Mouse (Mus musculus): ENCODE measurements around the gene Syne1.
A peak's percentile ranks its signal among the peaks of the same experiment; 100 is the strongest.

Syne1 gene

GRCm38 (mm10) chr10:5205977-5206376 lies 345.3 kb downstream of the Syne1 start:
- no peak for DNase-seq (ENCODE audit: low spot score in 2 of 2)

- DNase-seq (ENCODE audit: low spot score in 2 of 2) = no peak
Observed at GRCm38 (mm10) chr10:5205570-5205969, 345.7 kb downstream of the Syne1 start.

- no peak for DNase-seq (ENCODE audit: low spot score in 2 of 2)
Observed at GRCm38 (mm10) chr10:5203837-5204236, 347.4 kb downstream of the Syne1 start.

GRCm38 (mm10) chr10:5197356-5197755 lies 353.9 kb downstream of the Syne1 start:
- no peak for DNase-seq (ENCODE audit: low spot score in 2 of 2)

- no peak for DNase-seq (ENCODE audit: low spot score in 2 of 2)
Observed at GRCm38 (mm10) chr10:5196267-5196666, 355.0 kb downstream of the Syne1 start.

GRCm38 (mm10) chr10:5195288-5195687 lies 356.0 kb downstream of the Syne1 start:
- no peak for DNase-seq (ENCODE audit: low spot score in 2 of 2)

- DNase-seq (ENCODE audit: low spot score in 2 of 2) = peak; percentile 35 to 65
Observed at GRCm38 (mm10) chr10:5194671-5195234, 356.5 kb downstream of the Syne1 start.

- no peak for DNase-seq (ENCODE audit: low spot score in 2 of 2)
Observed at GRCm38 (mm10) chr10:5194081-5194670, 357.1 kb downstream of the Syne1 start.

- DNase-seq (ENCODE audit: low spot score in 2 of 2) = no peak
Observed at GRCm38 (mm10) chr10:5192861-5193490, 358.3 kb downstream of the Syne1 start.

GRCm38 (mm10) chr10:5190756-5191155 lies 360.5 kb downstream of the Syne1 start:
- no peak for DNase-seq (ENCODE audit: low spot score in 2 of 2)

- DNase-seq (ENCODE audit: low spot score in 2 of 2) = no peak
Observed at GRCm38 (mm10) chr10:5188890-5189289, 362.4 kb downstream of the Syne1 start.

GRCm38 (mm10) chr10:5185156-5186083 lies 365.9 kb downstream of the Syne1 start:
- DNase-seq (ENCODE audit: low spot score in 2 of 2) = no peak

- DNase-seq (ENCODE audit: low spot score in 2 of 2) = no peak
Observed at GRCm38 (mm10) chr10:5181771-5182176, 369.5 kb downstream of the Syne1 start.

- DNase-seq (ENCODE audit: low spot score in 2 of 2) = no peak
Observed at GRCm38 (mm10) chr10:5179891-5180290, 371.4 kb downstream of the Syne1 start.

- no peak for DNase-seq (ENCODE audit: low spot score in 2 of 2)
Observed at GRCm38 (mm10) chr10:5177446-5178015, 373.8 kb downstream of the Syne1 start.

- DNase-seq (ENCODE audit: low spot score in 2 of 2) = no peak
Observed at GRCm38 (mm10) chr10:5176371-5176770, 374.9 kb downstream of the Syne1 start.

GRCm38 (mm10) chr10:5170425-5170824 lies 380.9 kb downstream of the Syne1 start:
- no peak for DNase-seq (ENCODE audit: low spot score in 2 of 2)

GRCm38 (mm10) chr10:5167481-5167880 lies 383.8 kb downstream of the Syne1 start:
- DNase-seq (ENCODE audit: low spot score in 2 of 2) = no peak

- no peak for DNase-seq (ENCODE audit: low spot score in 2 of 2)
Observed at GRCm38 (mm10) chr10:5165439-5165838, 385.8 kb downstream of the Syne1 start.

GRCm38 (mm10) chr10:5163770-5164169 lies 387.5 kb downstream of the Syne1 start:
- DNase-seq (ENCODE audit: low spot score in 2 of 2) = no peak

- no peak for DNase-seq (ENCODE audit: low spot score in 2 of 2)
Observed at GRCm38 (mm10) chr10:5163286-5163685, 388.0 kb downstream of the Syne1 start.

- DNase-seq (ENCODE audit: low spot score in 2 of 2) = peak; percentile 30 to 45
Observed at GRCm38 (mm10) chr10:5161394-5161872, 389.8 kb downstream of the Syne1 start.

Data from urinary bladder, adult 18-20 months (tissue).